Mouse (Mus musculus): Measurements from ENCODE around the gene Sema6d.

GRCm38 (mm10) chr2:124472674-124473507 lies 383.1 kb downstream of the Sema6d start:
- TF ChIP-seq CTCF (IDR thresholded peaks at IDR 0.05; ENCODE audit: low read depth) (no peak), EP300 (IDR thresholded peaks at IDR 0.05; ENCODE audit: low read depth) (no peak)

Measured in liver, postnatal 0 days (tissue).